Mouse (Mus musculus) thymus, adult 2 months (tissue): ENCODE data around the gene Dpf3.

Experiments used
- CTCF ChIP-seq: fragments of 200-500 bp; IDR thresholded peaks from 2 replicates; pipeline ENCODE4 v1.5.1; 2012; ENCODE audit warnings: mild to moderate bottlenecking, control low read depth, low read length, moderate library complexity, borderline replicate concordance; ENCODE audit not compliant: control insufficient read depth, poor library complexity, insufficient read depth; ENCODE audit errors: extremely low read depth
- POLR2A ChIP-seq: fragments of 200-500 bp; IDR thresholded peaks from 2 replicates; pipeline ENCODE4 v1.6.1; 2012; ENCODE audit warnings: mild to moderate bottlenecking, low read length, control low read depth, moderate library complexity; ENCODE audit not compliant: control insufficient read depth, poor library complexity, insufficient read depth; ENCODE audit errors: extremely low read depth

- no peak for TF ChIP-seq POLR2A
- no peak for TF ChIP-seq CTCF
Observed at GRCm38 (mm10) chr12:83364771-83365170, 122.7 kb downstream of the Dpf3 start.
